Mouse (Mus musculus): ENCODE measurements at regions not wholly inside any gene's neighbourhood (a gene's known extent, or its start where the extent isn't known, plus 50 kb on each side); places are given as distances from the start of the nearest gene placed in this dataset.

GRCm38 (mm10) chr19:51977236-51977961 is 286.7 kb upstream of the Ins1 start:
- TF ChIP-seq CTCF (conservative IDR thresholded peaks at IDR 0.05; ENCODE audit: low read length) = no peak
- TF ChIP-seq NANOG (IDR thresholded peaks at IDR 0.05; ENCODE audit: borderline replicate concordance, low read length) = no peak
- no peak for TF ChIP-seq POU5F1 (IDR thresholded peaks at IDR 0.05; ENCODE audit: borderline replicate concordance, low read length)

Data from E14TG2a.4 (cell line).